Mouse (Mus musculus): ENCODE measurements around the gene Thoc3. TPM values are rescaled to one million over a fixed set of nuclear protein-coding genes. Genes with fewer than 3 reads are reported as not detected.

Thoc3 gene
- polyA plus RNA-seq, 1 experiment, result 41.5 TPM

DNA sequence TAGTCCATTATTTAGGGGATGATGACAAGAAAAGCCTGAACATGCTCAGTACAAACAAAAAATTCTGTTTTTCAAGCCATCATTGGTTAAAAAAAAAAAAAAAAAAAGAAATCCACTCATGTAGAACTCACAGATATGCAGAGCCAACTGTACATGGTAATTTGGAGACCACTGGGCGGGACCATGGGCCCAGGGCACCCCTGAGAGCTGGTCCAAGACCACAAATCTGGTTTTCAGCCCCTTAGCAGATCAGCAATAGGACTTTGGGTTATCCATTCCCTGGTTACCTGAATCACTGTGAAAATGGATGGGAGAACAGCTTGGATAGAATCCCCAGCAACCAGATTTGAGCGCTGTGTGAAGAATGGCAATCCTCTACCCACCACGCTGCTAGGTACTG lies 57.0 kb downstream of the Thoc3 start:
- TF ChIP-seq POLR2A (IDR thresholded peaks at IDR 0.05; ENCODE audit: insufficient read depth, low read length), result no peak
- no peak for TF ChIP-seq EP300 (IDR thresholded peaks at IDR 0.05; ENCODE audit: insufficient read depth, low read depth, low read length)
- no peak for TF ChIP-seq CTCF (IDR thresholded peaks at IDR 0.05; ENCODE audit: low read depth, low read length)
- Histone ChIP-seq H3K4me1 (ENCODE audit: control insufficient read depth, insufficient read depth, low read length) (no peaks in the 10 kb centered on the region), H3K36me3 (ENCODE audit: control insufficient read depth, insufficient read depth, low read length, poor library complexity, severe bottlenecking) (no peaks in the 10 kb centered on the region), H3K9me3 (replicated peaks; ENCODE audit: control insufficient read depth, insufficient read depth, low read length, poor library complexity, severe bottlenecking) (no peaks in the 10 kb centered on the region; the same call in 1 of the 2 replicates), H3K9ac (ENCODE audit: low read depth, poor library complexity, severe bottlenecking) (no peak overlapping the region), H3K4me3 (ENCODE audit: low read depth, low read length) (no peak overlapping the region), H3K27me3 (ENCODE audit: control insufficient read depth, insufficient read depth, low read length, poor library complexity, severe bottlenecking) (no peaks in the 10 kb centered on the region), H3K27ac (ENCODE audit: insufficient read depth, low read length) (no peak overlapping the region)

Other genes with a start within 250 kb of the Thoc3 start
- 1.9 and 2.0 TPM in 2 replicates for gene Cplx2, start 97.5 kb downstream of the Thoc3 start, polyA plus RNA-seq (2011; ENCODE audit: insufficient read depth, insufficient read length, low read depth, missing spikeins)
- 19.1 and 22.8 TPM in 2 replicates for gene Simc1, start 34.9 kb upstream of the Thoc3 start, polyA plus RNA-seq (2011; ENCODE audit: insufficient read depth, insufficient read length, low read depth, missing spikeins)
- gene 4833439L19Rik, start 96.6 kb upstream of the Thoc3 start, polyA plus RNA-seq (2011; ENCODE audit: insufficient read depth, insufficient read length, low read depth, missing spikeins), result 110 and 111 TPM in 2 replicates
- gene Arl10, start 106.2 kb upstream of the Thoc3 start, polyA plus RNA-seq (2011; ENCODE audit: insufficient read depth, insufficient read length, low read depth, missing spikeins), result 10.3 and 11.1 TPM in 2 replicates
- 61.8 and 65.5 TPM in 2 replicates for gene Nop16, start 121.2 kb upstream of the Thoc3 start, polyA plus RNA-seq (2011; ENCODE audit: insufficient read depth, insufficient read length, low read depth, missing spikeins)
- gene Higd2a, start 121.4 kb upstream of the Thoc3 start, polyA plus RNA-seq (2011; ENCODE audit: insufficient read depth, insufficient read length, low read depth, missing spikeins), result 104 and 116 TPM in 2 replicates
- gene Cltb, start 142.5 kb upstream of the Thoc3 start, polyA plus RNA-seq (2011; ENCODE audit: insufficient read depth, insufficient read length, low read depth, missing spikeins), result 27.5 and 30.2 TPM in 2 replicates
- 69.3 and 70.5 TPM in 2 replicates for gene Faf2, start 152.9 kb upstream of the Thoc3 start, polyA plus RNA-seq (2011; ENCODE audit: insufficient read depth, insufficient read length, low read depth, missing spikeins)
- gene Rnf44, start 225.1 kb upstream of the Thoc3 start, polyA plus RNA-seq (2011; ENCODE audit: insufficient read depth, insufficient read length, low read depth, missing spikeins), result 153 and 171 TPM in 2 replicates
- gene Cdhr2, start 232.6 kb upstream of the Thoc3 start, polyA plus RNA-seq (2011; ENCODE audit: insufficient read depth, insufficient read length, low read depth, missing spikeins), result not detected in 2 replicates